Mouse (Mus musculus) mouse embryonic stem cell (cell line): ENCODE data around the gene Serpind1.

Experiments used
- in situ Hi-C, 2 experiments: fragments of 300-500 bp; cut with MboI; formaldehyde crosslinking; loops; 1 replicate in 1 of 2; 3 replicates in 1 of 2; pipeline ENCODE4 v1.14.3; 2019 to 2020; ENCODE audit warnings: low sequenced_read_pairs in 2 of 2, low pct_unique_long_range_greater_than_20kb in 1 of 2, mixed read lengths in 1 of 2; ENCODE audit not compliant: unreplicated experiment in 1 of 2

Gene Serpind1

DNA sequence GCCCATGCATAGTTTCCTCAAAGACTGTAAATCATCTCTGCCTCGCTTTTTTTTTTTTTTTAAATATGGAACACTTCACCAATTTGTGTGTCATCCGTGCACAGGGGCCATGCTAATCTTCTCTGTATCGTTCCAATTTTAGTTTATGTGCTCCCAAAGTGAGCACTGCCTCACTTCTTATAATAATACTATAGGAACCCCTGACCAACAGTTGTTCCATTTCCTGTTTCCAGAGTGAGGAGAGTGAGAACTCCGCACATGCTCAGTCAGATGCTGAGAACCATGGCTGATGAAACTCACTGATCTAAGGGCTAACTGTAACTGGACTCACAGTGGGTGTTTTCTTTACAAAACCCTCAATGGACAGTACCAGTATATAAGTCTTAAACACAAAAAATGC, 10.7 kb downstream of the Serpind1 start:
- in situ Hi-C loops: no loop called here

DNA sequence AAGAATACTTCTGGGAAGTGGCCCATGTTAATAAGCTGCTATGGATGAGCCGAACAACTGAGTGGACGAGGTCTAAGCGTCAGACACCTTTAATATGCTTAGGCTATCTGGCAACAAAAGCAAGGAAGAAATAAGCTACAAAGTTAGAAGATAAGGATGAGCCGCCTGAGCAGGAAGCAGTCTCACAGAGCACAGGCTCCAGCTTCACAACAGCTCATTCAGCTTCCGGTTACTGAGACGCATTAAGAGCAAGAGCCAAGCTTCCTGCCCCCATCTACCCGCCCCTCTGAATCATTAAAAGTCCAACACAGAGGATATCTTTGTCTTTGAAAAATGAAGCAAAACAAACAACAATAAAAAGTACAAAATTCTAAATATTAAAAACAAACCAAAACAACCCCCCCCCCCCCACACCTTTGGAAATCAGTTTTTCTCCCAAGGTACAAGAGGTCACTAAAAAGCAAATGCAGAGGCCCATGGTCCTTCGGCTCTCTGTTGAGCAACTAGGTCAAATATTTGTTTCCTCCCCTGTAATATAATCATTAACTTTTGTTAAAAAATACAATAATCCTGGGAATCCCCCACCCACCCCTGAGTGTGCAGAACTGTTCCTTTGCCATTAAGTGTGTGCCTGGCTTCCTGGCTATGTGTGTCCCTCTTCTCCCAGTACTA, 14.1 kb downstream of the Serpind1 start:
- in situ Hi-C loops: no loop called here

DNA sequence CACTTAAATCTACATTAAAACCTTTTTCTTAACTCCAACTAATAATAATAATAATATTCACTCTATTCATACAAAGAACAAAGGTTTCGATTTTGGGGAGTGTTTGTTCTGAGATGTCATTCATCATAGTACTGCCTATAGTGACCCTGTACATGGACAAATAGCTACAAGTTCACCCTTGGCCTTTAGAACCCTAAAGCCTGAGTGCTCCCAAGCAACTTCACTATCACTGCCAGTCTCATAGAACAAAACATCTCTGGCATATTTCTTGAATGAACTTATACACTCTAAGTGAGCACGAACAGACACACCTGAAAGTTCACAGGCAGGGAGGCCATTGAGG, 14.6 kb downstream of the Serpind1 start:
- in situ Hi-C loops: no loop called here

DNA sequence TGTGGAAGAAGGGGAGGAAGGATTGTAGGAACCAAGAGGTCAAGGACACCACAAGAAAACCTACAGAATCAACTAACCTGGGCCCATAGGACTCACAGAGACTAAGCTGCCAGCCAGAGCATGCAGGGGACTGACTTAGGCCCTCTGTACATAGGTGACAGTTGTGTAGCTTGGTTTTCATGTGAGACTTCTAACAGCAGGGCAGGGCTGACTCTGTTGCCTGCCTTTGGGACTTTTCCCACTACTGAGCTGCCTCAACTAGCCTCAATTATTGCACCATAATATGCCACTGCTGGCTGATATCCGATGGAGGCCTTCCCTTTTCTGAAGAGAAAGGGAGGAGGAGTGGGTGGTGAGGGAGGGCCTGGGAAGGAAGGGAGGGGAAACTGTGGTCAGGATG, 15.6 kb downstream of the Serpind1 start:
- in situ Hi-C loops: no loop called here

DNA sequence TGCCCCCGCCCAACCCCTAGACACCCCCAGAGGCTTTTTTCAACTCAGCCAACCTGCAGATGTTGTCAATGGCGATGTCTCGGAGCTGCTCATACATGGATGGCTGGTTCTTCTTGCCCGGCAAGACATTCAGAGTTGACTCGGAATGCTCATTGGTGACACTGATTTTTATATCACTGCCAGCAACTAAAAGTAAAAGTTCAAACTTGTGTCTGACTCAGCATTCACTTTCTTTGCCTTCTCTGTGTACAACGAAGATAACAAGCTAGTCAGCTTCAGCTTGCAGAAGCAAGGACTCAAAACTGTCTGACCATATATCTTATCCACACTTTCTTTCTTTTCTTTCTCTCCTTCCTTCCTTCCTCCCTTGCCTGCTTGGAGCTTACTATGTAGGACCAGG, 24.9 kb downstream of the Serpind1 start:
- in situ Hi-C loops: no loop called here

DNA sequence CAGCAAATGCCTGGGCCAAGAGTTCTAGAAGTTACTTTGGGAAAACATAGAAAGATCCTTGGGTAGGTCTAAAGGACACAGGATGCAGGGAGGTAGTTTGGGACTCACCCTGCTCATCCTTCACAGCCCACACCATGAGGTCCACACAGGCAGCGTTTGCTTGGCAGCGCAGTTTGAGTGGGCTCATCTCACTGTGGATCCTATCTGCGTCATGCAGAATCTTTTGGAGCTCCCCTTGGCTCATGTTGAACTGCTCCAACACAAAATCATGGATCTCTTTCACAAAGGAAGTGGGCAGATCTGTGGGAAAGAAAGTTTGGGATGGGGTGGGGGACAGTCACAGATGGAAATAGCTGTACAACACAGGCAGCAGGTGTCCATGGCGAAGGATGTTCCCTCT, 27.6 kb downstream of the Serpind1 start:
- in situ Hi-C loops: no loop called here

DNA sequence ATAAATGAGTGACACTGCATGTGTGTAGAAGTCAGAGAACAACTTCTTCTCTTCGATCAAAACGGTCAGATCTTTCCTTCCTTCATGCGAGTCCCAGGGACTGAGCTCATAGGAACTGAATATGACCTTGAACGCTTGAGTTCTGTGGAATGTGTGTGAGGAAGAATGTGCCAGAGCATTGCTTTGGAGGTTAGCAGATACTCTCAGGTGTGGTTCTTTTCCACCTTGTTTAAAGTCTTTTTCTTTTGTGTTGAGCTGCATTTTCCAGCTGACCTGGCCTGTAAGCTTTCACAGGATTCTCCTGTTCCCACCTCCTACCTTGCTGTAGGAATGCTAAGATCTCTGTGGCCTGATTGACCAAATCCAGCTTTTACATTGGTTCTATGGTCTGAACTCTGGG, 51.1 kb downstream of the Serpind1 start:
- in situ Hi-C loops: no loop called here

DNA sequence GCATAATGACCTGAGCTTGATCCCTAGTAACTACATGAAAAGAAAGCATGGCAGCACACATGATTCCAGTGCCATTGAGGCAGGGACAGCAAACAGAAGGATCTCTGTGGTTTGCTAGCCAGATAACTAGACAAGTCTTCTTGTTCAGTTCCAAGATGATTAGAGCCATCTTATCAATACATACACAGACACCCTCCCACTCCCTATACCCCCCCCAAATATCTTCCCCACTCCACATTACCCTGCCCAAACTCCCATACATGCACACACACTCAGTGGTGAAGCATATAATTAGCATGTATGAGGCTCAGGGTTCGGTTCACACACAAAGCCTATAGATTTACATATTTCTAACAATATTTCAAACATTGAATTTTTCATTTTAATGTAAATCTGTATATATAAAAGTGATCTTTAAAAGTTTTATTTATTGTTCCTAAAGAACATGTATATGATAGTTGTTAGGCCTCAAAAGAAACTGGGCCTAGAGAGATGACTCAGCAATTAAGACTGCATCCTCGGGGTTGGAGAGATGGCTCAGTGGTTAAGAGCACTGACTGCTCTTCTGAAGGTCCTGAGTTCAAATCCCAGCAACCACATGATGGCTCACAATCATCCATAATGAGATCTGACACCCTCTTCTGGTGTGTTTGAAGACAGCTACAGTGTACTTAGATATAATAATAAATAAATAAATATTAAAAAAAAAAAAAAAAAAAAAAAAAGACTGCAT, 52.6 kb downstream of the Serpind1 start:
- in situ Hi-C loops: no loop called here

DNA sequence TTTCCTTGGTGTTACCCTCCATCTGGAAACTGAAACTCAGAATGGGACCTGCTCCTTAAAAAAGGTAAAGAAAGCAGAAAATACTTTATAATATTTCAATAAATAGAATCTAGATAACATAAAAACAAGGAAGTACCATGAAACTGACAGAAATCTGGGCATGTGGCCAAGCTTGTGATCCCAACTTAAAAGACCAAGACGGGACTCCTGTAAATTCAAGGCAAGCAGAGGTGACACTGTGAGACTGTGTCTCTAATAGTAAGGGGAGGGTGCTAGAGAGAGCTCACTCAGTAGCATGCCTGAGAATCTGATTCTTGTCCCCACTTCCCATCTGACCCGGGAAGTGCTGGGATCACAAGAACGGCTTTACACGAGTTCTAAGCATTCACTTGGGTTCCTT, 61.6 kb downstream of the Serpind1 start:
- in situ Hi-C loops: no loop called here
